Mouse (Mus musculus) layer of hippocampus, adult 8-10 months (tissue): ENCODE data around the gene Med14. TPM values are rescaled to one million over a fixed set of nuclear protein-coding genes. Genes with fewer than 3 reads are reported as not detected.

Source experiments
- DNase-seq, 2 experiments: peaks; one replicate each; pipeline ENCODE4 v3.0.0; 2022; ENCODE audit warnings: low spot score in 2 of 2
- total RNA-seq, 4 experiments: library from RNA; stranded (reverse); gene quantifications; 2 replicates each; pipeline ENCODE4 v1.2.4; 2022

Gene Med14
- 10 to 100 TPM; 67.2 to 80.7 (median 70.9) TPM for total RNA-seq

DNA sequence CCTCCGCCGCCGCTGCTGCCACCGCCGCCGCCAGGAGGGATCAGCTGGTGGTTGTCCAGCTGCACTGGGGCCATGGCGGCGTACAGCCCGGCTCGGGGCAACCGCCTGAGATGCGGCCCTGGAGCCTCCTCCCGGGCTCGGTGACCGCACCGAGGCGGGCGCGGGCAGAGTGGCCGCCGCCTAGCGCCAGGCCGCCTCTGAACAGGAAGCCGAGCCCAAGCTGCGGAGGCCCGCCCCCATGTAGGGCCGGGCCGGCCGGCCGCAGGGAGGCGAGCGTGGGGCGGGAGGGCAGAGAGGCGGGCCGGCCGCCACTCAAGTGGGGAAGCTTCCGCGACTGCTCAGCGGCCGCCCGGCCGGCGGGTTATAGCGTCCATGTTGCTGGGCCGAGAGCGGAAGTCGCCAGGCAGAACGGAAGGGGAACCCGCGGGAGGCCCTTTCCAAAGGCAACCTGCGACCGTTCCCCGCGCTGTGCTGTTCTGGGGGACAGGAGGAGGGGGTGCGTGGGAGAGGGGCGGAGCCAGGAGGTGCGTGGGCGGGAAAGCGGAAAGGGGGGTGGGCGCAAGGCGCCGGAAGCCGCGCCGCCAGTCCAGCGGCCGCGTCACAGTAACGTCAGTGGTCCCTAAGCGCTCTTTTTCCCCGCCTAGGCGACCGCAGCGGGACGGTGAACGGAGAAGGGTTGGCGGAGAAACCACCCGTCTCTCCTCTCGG lies at the start of gene Med14:
TSS of gene Med14 (minus strand) at position 448 of the 708 bp plus-strand sequence.
- DNase-seq = peak; percentile 75 to 78

DNA sequence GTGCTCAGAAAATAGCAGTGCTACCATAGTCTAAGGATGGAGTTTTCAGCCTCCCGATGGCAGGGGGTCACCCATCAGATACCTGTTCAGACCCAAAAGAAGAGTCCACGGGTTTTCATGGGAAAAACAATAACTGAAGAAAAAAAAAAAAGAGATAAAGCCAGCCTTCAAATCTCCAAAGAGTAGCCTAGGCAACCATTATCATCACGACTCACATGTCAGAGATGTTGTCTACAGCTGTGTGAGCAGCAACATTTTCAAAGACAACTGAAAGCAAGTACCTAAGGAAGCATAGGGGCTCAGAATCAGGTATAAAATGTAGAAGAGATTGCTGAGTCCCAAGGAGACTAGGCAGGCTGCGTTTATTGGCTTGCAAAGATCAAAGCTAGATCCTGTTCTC lies 38.7 kb upstream of the Med14 start:
- DNase-seq = no peak

DNA sequence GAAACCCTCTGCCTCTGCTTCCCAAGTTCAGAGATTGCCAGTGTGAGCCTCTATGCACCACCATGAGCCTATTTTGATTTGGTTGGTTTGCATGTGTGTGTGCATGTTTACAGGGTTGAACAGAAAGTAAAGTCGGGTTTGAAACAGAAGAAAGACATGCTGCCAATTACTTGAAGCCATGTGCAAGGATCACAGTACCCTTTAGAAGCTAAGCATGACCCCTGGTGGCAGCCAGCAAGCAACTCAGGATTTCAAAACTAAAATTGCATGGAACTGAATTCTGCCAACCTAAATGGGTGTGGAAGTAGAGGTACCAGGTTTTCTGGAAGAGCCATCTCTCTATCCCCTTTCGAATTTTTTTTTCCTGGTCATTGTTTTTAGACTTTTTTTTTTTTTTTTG lies 33.0 kb upstream of the Med14 start:
- no peak for DNase-seq

DNA sequence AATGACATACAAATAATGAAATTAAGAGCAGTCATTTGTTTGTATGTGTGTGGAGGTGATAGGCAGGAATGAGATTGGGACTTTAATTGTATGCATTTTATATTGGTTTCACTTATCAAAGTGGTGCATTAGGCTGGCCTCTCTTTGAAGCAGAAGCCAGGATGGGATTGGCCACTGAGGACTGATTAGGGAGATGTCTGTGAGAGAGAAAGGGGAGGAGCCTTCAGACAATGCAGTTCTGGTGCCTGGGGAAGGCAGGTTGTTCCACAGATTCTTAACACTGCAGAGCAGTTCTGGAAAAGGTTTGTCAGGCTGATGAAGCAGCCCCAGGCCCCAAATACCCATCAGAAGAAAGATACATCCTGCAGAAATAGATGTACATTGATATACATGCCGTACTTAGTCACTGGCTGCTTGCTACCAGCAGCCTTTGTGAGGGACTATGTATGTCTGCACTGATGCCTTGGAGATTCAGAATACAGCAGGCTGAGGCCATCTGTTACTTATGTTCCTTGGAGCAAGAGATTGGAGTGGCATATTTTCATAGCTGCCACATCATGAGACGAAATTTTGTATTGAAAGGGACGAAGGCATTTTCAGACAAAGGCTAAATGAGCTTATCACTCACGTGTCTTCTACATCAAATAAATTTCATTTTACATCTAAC lies 29.9 kb upstream of the Med14 start:
- peak; percentile 15 to 16 for DNase-seq

DNA sequence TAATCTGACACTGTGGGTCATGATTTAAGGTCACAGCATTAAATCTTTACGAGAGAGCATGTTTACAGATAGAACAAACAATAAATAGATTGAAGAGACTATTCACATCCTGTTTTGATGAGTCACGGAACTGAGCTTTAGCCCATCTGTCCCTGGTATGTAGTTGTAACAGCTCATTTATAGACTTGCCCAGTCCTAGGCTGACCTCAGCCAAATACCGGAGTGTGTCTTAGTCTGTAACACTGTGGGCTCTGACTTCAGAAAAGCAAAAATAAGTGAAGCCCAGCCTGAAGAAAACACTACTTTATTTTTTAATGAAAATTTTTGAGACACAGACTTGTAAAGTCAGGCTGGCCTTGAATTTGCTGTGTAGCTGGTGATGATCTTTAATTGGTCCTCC lies 11.4 kb upstream of the Med14 start:
- DNase-seq = no peak

DNA sequence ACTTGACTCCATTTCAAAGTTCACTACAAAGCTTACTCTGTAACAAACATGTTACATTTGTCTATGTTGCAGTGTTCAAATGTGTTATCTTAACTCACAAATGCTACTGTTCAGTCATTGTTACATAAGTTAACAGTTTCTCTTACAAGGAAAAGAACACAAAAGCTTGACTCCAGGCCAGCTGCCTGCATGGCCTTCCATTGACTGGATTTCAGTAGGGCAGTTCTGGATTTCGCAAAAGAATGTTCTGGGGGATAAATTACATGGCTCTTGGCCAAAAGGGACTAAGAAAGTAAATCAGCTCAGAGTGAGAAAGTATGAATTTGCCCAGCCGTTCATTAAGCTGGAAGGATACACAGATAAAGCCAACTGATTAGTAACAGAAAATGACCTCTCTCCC lies 9.7 kb upstream of the Med14 start:
- no peak for DNase-seq

DNA sequence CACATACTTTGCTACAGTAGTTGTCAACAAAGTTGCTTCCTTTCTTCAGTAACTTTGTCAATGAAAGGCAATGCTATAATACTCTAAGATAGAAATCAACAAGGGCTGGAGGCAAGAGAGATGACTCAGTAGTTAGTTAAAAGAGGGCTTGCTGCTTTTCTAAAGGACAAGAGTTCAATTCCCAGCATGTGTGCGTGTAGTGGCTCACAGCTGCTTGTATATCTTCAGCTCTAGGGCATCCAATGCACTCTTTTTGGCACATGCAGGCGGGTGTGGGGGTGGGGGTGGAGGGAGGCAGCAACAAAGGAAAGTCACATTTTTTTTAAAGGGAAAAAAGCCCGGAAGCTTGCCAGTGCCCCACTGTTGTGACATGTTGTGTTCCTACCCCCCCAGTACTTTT lies 6.7 kb upstream of the Med14 start:
- no peak for DNase-seq

DNA sequence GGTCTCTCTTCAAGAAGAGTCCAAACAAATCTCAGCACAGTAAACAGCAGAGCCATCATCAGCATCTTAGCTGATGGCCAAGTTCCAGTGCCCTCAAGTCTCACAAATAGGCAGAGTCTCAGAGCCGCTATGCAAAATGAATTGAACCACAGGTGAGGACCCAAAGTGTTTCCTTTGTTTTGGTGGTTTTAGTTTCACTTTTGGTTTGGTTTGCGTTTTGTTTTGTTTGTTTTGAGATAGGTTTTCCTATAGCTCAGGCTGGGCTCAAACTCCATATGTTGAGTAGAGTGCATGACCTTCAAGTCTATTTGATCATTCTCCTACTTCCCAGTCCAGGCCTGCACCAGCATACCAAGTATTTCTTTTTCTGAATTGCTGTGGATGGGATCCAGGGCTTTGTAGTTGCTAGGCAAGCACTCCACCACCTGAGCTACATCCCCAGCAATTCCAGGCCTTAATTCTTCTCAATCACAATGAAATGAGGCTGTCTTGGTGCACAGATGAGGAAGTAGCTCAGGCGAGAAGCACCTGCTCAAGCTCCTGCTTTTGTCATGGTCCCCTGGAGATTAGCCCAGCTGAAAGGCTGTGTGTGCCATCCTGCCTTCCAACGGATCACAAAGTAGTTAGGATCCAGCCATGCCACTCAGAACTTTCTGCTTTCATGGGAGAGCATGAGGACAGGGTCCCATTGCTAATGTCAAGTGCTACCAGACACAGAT lies 5.1 kb upstream of the Med14 start:
- DNase-seq = no peak

DNA sequence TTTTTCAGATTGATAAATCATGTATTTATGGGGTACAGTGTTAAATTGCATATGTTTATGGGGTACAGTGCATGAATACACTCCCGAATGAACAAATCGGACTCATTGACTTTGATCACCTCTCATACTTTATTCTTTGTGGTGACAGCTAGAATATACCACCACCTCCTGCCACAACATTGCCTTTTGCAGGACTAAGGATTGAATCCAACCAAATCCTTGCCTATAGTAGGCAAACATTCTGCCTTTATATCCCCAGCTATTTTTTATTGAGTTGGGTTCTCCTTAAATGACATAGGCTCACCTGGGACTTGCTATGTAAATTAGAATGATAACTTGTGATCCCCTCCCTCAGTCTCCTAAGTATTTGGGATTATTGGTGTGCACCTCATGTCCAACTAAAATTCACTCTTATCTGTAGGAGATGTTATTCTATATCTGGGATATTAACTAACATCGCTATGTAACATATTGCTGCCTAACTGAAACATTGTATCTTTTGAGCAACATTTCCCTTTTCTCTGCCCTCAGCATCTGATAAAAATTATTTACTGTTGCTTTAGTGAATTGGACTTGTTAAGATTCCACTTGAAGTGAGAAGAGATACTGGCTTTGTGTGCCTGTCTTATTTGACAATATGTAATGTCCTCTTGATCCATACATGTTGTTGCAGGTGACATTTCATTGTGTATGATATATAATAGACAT lies 1.4 kb upstream of the Med14 start:
- no peak for DNase-seq

DNA sequence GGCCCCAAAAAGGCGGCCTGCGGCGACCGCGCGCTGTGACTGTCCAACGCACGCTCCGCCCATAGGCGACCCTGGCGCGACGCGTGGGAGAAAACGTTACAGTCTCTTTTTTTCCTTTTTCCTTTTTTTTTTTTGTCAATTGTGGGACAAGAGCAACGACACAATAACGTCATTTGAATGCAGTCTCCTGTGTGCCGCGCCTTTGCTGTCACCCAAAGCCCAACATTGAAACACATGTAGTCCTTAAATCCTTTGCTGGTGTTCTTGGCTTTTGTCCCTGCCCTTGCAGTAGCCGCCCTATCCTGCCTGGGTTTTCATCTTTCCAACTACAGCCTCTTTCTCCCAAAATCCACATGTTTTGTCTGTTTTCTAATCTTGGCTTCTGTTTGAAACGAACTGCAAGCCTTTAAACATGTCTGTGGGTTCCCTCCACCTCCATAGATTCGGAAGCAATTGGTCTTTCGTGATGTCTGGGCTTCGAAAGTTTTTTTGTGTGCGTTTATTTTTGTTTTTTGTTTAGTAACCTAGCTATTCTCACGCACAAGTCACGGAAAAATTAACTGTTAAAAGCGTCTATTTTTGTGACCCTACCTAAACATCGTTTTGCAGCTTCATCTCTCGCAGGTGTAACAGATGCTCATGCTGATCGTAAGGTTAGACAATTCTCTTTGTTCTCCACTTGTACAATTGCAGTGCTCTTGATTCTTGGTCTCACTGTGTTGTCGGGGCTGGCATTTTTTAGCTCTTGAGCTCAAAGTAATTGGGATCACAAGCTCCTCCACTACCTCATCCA lies 657 bp upstream of the Med14 start:
- no peak for DNase-seq

DNA sequence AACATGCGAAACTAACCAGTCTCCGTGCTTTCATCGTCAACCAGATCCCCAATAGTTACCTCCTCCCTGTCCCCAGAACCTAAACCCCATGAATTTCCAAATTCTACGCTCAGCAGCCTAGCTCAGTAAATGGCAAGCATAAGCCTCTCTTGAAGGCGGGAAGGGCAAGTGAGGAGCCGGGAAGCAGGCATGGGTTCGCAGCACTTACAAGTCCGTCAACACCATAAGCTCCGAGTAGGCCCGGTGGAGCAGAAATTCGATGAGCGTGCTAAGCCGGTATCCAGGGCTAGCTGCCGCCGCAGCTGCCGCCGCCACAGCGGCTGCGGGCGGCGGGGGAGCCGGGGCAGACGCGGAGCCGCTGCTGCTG lies 631 bp downstream of the Med14 start:
- DNase-seq = peak in 1 of 2 experiments; percentile 29

DNA sequence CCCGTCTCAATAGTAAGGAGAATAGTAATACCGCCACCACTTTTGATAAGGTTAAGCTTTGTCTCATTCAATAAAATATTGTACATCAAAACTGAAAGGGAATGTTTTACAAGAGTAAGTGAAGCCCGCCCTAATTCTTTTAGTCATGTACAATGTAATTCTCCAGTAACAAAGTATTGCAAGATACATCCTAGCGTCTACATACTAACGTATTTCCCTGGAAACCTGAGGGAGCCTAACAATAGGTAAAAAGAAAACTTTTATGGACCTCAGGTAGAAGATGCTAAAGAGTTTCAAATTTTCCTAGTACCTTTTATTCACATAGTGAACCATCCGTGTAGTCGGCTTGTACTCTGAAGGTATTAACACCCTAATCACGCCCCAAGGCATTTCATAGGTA lies 1.4 kb downstream of the Med14 start:
- no peak for DNase-seq

DNA sequence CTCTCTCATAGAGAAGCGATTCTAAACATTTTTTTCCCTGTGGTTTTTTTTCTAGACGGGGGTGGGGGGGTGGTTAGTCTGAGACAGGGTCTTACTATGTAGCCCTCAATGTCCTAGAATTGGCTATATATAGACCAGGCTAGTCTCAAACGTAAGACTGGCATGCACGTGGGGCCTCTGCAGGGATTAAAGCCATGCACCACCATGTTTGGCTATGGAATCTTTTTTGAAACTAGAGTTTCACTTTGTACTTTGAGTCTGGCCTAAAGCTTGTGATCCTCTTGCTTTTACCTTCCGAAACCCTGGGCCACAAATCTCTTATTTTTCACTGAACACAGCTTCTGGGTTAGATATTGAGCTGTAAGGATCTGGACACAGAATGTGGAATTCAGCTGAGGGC lies 2.2 kb downstream of the Med14 start:
- DNase-seq = no peak

DNA sequence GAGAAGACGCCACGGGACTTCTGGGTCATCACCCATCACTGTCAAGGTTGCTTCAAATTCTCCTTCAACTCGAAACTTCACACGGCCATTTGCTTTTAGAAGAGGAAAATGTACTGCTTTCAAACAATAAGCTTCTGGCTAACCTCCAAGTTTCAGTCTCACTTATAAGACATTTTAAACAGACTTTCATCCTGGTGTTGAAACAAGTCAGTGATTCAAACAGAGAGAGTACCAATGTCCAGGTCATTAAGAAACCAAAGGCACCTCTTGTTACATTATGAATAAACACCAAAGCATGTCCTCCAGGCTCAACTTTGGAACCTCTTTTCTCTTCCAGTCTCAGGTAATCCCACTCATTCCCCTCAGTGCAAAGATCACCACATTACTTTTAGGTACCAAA lies 14.0 kb downstream of the Med14 start:
- DNase-seq = no peak

DNA sequence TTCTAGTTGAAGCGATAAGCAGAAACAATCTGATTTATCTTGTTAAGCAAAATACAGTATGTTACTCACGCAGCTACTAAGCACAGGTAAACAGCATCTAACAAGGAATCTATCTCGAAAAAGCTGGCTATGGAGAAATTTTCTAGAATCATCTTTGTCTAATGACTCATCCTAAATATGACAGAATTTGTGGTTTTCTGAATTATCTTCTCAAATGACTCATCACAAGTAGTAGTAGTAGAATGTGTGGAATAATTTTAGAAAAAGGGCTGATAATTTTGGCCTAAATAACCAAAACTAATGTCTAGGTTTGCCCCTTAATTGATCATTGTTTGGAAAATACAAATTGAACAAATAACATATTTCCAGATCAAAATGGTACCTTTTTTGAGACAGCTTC lies 15.1 kb downstream of the Med14 start:
- no peak for DNase-seq

DNA sequence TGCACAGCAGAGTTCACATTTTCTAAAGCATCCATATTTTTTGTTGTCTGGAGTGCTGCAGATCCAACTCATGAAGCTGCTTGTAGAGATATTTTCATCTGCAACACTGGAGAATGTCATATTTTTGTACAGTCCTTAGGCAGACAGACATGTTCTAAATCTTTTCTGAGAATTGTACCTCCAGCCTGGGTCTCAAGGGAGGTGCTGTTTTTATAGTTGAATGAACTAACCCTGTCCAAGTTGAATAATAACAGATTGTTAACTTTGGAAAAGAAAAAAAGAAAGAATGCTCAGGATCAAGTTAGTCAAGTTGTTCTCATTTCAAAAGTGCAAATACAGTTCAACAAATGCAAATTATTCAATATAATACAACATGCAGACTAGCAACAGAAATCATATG lies 21.5 kb downstream of the Med14 start:
- DNase-seq = no peak

DNA sequence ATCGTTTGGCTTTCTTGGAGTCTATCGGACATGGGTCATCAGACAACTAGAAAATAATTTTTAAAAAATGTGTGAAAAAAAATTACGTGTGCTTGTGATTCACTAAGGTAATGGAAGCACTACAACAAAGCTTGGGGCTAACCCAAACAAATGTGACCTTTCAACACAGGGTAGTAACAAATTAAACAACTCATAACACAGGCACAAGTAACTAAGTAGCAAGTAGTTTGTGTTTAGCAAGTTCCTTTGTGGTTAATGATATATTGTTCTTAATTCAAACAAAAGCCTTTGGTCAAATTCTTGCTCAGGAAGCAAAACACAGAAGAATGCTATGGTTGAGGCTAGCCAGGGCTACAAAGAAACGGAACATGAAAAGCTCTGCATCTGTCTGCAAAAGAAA lies 45.8 kb downstream of the Med14 start:
- no peak for DNase-seq

DNA sequence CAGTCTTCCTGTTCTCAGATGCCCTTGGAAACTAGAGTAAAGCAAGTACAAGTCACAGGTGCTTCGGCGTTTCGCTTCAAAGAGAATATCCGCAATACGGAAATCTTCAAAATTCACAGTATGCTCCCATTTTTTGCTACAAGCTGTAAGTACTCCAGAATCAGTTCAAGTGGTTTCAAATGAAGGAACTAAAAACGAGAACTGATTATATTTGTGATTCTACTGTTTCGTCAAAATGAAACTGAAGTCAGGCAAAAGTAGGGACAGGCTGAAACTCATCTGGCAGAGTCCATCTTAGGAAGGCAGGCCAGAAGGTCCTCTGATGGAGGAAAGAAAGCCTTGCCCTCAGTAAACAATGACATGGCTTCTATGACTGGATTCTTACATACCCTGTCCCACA lies 48.1 kb downstream of the Med14 start:
- DNase-seq = no peak

DNA sequence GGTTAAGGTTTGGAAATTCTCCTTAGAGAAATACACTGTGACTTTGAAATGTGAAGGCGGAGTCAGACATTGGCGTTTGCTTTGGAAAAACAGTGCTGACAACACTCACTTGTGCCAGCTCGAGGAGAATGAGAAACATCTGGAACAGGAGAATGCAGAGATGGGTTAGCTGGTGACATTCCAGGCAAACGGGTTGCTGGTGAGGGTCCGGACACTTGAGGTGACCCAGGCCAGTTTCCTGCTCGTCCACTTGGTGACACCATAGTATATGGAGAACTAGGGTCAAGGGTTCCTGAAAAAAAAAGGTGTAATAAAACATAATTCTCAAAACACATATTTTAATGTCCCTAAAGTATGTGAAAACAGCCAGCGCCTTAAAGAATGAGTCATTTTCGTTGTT lies 75.0 kb downstream of the Med14 start:
- DNase-seq = no peak

DNA sequence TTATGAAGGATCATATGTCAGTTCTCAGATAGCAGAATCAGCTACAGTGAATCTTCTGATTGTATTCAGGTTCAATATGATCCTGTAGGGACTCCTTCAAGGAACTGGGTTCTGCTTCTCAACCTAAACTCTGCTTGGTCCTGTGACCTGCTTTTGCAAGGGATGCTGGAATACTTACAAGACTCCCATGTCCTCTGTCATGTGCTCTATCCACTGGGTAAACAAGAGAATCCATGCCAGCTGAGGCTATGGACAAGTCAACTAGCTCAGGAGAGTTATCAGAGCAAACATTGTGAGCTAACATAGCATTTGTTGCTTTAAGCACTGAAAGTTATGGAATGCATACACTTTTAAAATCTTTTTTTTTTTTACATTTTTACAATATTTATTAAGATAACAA lies 75.8 kb downstream of the Med14 start:
- no peak for DNase-seq

DNA sequence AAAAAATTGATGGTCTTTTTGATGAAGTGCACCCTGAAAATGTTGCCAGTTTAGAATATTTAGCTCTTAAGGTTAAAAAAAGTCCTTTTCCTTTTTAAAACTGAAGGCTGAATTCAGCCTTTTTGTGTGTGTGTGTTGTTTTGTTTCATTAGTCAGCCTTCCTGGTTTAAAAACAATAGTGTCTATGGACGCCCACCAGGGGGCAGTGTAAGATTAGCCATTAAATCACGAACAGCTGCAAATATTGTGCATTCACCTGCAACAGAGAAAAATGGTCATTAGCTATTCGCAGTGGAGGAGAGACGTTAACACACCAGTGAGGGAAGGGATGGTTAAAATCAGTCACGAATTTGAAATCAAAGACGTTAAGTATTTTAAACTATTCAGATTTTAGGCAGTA lies 84.5 kb downstream of the Med14 start:
- peak; percentile 24 to 49 for DNase-seq
